Mouse (Mus musculus): ENCODE measurements around the gene Hunk. TPM values are rescaled to one million over a fixed set of nuclear protein-coding genes. Genes with fewer than 3 reads are reported as not detected.

Hunk gene
- polyA plus RNA-seq, 1 experiment from 2014 or later: 11.5 TPM

DNA sequence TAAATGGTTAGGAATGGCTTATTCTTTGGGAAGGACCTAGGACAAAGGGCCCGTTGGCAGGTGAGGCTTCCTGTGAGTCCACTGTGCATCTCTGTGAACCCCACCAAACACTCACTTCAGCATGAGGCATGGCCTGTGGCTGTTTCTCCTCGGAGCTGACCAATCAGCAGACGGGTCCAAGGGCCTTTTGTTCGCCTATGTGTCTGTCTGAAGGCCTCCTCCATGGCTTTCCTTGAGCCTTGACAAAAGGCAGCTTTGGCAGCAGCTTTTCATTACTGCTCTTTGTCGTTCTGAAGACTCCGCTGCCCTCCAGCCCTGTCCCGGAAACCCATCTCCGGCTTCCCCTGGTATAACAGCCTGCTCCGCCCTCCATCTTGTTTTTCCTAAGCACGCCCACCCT is 54.8 kb downstream of the Hunk start:
- ATAC-seq: no peak

DNA sequence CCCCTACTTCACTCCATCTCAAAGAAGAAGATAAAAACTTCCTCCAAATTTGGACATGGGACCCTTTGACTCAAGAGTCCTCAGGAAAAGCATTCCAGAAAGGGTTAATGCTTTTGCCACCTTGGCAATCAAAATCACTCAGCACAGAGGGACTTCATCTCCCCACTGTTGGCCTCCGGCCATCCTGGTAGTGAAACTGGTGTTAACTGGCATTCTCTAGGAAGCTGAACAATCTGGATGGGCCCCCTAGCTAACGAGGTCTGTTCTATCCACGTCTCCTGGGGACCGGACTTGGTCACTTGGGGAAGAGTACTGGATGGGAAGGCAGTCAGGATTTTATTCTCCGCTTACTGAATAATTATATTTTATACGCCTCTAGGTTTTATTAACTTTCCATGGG is 57.2 kb downstream of the Hunk start:
- 33% methylated on average over 6 of the region's 6 CpGs for WGBS
- ATAC-seq: peak; percentile 41; the same call in 1 of the 2 replicates

More for the DNA sequence above, 54.8 kb downstream of the Hunk start:
- no peak overlapping the region for H3K9ac ChIP-seq (replicated peaks; ENCODE audit: low read depth, low read length)
- H3K27me3 ChIP-seq (replicated peaks; ENCODE audit: control insufficient read depth, insufficient read depth, low read length): no peaks in the 10 kb centered on the region
- no peak overlapping the region for H3K4me3 ChIP-seq (replicated peaks; ENCODE audit: low read length)
- H3K36me3 ChIP-seq (ENCODE audit: control insufficient read depth, insufficient read depth): peaks cover 5% of the 10 kb centered on the region; the same call in 1 of the 2 replicates
- no peak overlapping the region for H3K4me2 ChIP-seq (ENCODE audit: low read length)
- H3K27ac ChIP-seq (ENCODE audit: low read length): no peak overlapping the region
- no peaks in the 10 kb centered on the region for H3K9me3 ChIP-seq (ENCODE audit: control insufficient read depth, low read length)
- WGBS: 43% methylated on average over 10 of the region's 10 CpGs
- H3K4me1 ChIP-seq (replicated peaks; ENCODE audit: control insufficient read depth, insufficient read depth, low read length): peaks cover 13% of the 10 kb centered on the region

GRCm38 (mm10) chr16:90453197-90453596 is 67.4 kb downstream of the Hunk start:
- H3K4me1 ChIP-seq (replicated peaks; ENCODE audit: control insufficient read depth, insufficient read depth, low read length): peaks cover 18% of the 10 kb centered on the region; the same call in 1 of the 2 replicates
- H3K27ac ChIP-seq (ENCODE audit: low read length): no peak overlapping the region
- no peak overlapping the region for H3K9ac ChIP-seq (replicated peaks; ENCODE audit: low read depth, low read length)
- H3K4me2 ChIP-seq (ENCODE audit: low read length): no peak overlapping the region
- H3K4me3 ChIP-seq (replicated peaks; ENCODE audit: low read length): no peak overlapping the region
- no peak for ATAC-seq
- WGBS: 76% methylated on average over 11 of the region's 11 CpGs
- no peaks in the 10 kb centered on the region for H3K27me3 ChIP-seq (replicated peaks; ENCODE audit: control insufficient read depth, insufficient read depth, low read length)
- peaks cover 11% of the 10 kb centered on the region; the same call in 1 of the 2 replicates for H3K36me3 ChIP-seq (ENCODE audit: control insufficient read depth, insufficient read depth)
- H3K9me3 ChIP-seq (ENCODE audit: control insufficient read depth, low read length): no peaks in the 10 kb centered on the region

More for the DNA sequence above, 57.2 kb downstream of the Hunk start:
- Histone ChIP-seq H3K4me3 (replicated peaks; ENCODE audit: low read length) (no peak overlapping the region), H3K4me2 (ENCODE audit: low read length) (no peak overlapping the region), H3K36me3 (ENCODE audit: control insufficient read depth, insufficient read depth) (peaks cover 5% of the 10 kb centered on the region; the same call in 1 of the 2 replicates), H3K27me3 (replicated peaks; ENCODE audit: control insufficient read depth, insufficient read depth, low read length) (no peaks in the 10 kb centered on the region), H3K27ac (ENCODE audit: low read length) (no peak overlapping the region), H3K4me1 (replicated peaks; ENCODE audit: control insufficient read depth, insufficient read depth, low read length) (peaks cover 6% of the 10 kb centered on the region), H3K9me3 (ENCODE audit: control insufficient read depth, low read length) (no peaks in the 10 kb centered on the region), H3K9ac (replicated peaks; ENCODE audit: low read depth, low read length) (no peak overlapping the region)

DNA sequence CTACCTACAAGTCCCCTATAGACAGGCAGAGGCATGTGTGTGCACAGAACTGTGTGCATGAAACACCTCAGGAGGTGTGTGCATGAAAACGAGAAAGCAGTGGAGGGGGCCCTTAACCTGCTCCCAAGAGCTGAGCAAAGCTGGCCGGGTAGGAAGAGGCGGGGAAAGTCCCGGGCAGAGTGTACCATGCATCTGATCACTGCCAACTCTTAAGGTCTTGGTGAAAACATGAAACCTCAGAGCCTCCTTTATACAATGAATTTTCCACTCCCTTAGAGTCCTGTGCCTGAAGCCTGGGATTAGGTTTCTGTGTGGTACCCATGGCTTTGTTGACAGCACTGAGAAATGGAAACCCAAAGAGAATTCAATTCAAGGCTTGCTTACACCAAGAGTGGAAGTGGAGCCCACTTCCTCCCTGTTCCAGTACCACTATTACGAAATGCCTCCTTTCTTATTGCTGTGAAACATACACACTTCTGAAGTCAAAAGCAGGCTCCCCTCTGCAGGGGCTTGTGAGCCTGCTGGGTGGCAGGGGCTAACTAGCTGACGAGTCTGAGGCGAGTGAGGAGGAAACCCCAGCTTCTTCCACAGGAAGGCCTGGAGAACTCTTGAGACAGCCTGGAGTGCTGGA is 70.8 kb downstream of the Hunk start:
- WGBS: 80% methylated on average over 7 of the region's 7 CpGs
- Histone ChIP-seq H3K27me3 (replicated peaks; ENCODE audit: control insufficient read depth, insufficient read depth, low read length) (no peaks in the 10 kb centered on the region), H3K9me3 (ENCODE audit: control insufficient read depth, low read length) (no peaks in the 10 kb centered on the region), H3K27ac (ENCODE audit: low read length) (no peak overlapping the region), H3K9ac (replicated peaks; ENCODE audit: low read depth, low read length) (no peak overlapping the region), H3K36me3 (ENCODE audit: control insufficient read depth, insufficient read depth) (peaks cover 11% of the 10 kb centered on the region; the same call in 1 of the 2 replicates), H3K4me1 (replicated peaks; ENCODE audit: control insufficient read depth, insufficient read depth, low read length) (peaks cover 18% of the 10 kb centered on the region), H3K4me3 (replicated peaks; ENCODE audit: low read length) (no peak overlapping the region), H3K4me2 (ENCODE audit: low read length) (no peak overlapping the region)
- ATAC-seq: no peak

- Histone ChIP-seq H3K9me3 (ENCODE audit: control insufficient read depth, low read length) (no peaks in the 10 kb centered on the region), H3K27ac (ENCODE audit: low read length) (no peak overlapping the region), H3K36me3 (ENCODE audit: control insufficient read depth, insufficient read depth) (peaks cover 10% of the 10 kb centered on the region; the same call in 1 of the 2 replicates), H3K4me1 (replicated peaks; ENCODE audit: control insufficient read depth, insufficient read depth, low read length) (peaks cover 11% of the 10 kb centered on the region), H3K4me3 (replicated peaks; ENCODE audit: low read length) (no peak overlapping the region), H3K9ac (replicated peaks; ENCODE audit: low read depth, low read length) (no peak overlapping the region), H3K27me3 (replicated peaks; ENCODE audit: control insufficient read depth, insufficient read depth, low read length) (no peaks in the 10 kb centered on the region), H3K4me2 (ENCODE audit: low read length) (no peak overlapping the region)
- WGBS: 12% methylated on average over 11 of the region's 11 CpGs
- ATAC-seq: peak; percentile 36
Measured at GRCm38 (mm10) chr16:90458899-90459610, 73.2 kb downstream of the Hunk start.

- Histone ChIP-seq H3K27ac (ENCODE audit: low read length) (no peak overlapping the region), H3K27me3 (replicated peaks; ENCODE audit: control insufficient read depth, insufficient read depth, low read length) (no peaks in the 10 kb centered on the region), H3K4me3 (replicated peaks; ENCODE audit: low read length) (no peak overlapping the region), H3K9me3 (ENCODE audit: control insufficient read depth, low read length) (0 out of 2 replicates have a peak, but pooled peaks cover 4% of the 10 kb centered on the region), H3K4me2 (ENCODE audit: low read length) (no peak overlapping the region), H3K9ac (replicated peaks; ENCODE audit: low read depth, low read length) (no peak overlapping the region), H3K36me3 (ENCODE audit: control insufficient read depth, insufficient read depth) (peaks cover 9% of the 10 kb centered on the region), H3K4me1 (replicated peaks; ENCODE audit: control insufficient read depth, insufficient read depth, low read length) (peaks cover 11% of the 10 kb centered on the region)
- no peak for ATAC-seq
- 66% methylated on average over 11 of the region's 11 CpGs for WGBS
Measured at GRCm38 (mm10) chr16:90461304-90461905, 75.6 kb downstream of the Hunk start.

- H3K4me2 ChIP-seq (ENCODE audit: low read length): no peak overlapping the region
- 54% methylated on average over 11 of the region's 11 CpGs for WGBS
- H3K27ac ChIP-seq (ENCODE audit: low read length): no peak overlapping the region
- peaks cover 11% of the 10 kb centered on the region for H3K4me1 ChIP-seq (replicated peaks; ENCODE audit: control insufficient read depth, insufficient read depth, low read length)
- no peak overlapping the region for H3K9ac ChIP-seq (replicated peaks; ENCODE audit: low read depth, low read length)
- H3K4me3 ChIP-seq (replicated peaks; ENCODE audit: low read length): no peak overlapping the region
- no peak for ATAC-seq
- H3K27me3 ChIP-seq (replicated peaks; ENCODE audit: control insufficient read depth, insufficient read depth, low read length): no peaks in the 10 kb centered on the region
- peaks cover 11% of the 10 kb centered on the region for H3K36me3 ChIP-seq (ENCODE audit: control insufficient read depth, insufficient read depth)
- H3K9me3 ChIP-seq (ENCODE audit: control insufficient read depth, low read length): 0 out of 2 replicates have a peak, but pooled peaks cover 5% of the 10 kb centered on the region
Measured at GRCm38 (mm10) chr16:90462728-90463275, 77.0 kb downstream of the Hunk start.

- H3K4me1 ChIP-seq (replicated peaks; ENCODE audit: control insufficient read depth, insufficient read depth, low read length): peaks cover 8% of the 10 kb centered on the region
- H3K36me3 ChIP-seq (ENCODE audit: control insufficient read depth, insufficient read depth): peaks cover 22% of the 10 kb centered on the region
- no peak overlapping the region for H3K4me2 ChIP-seq (ENCODE audit: low read length)
- H3K4me3 ChIP-seq (replicated peaks; ENCODE audit: low read length): no peak overlapping the region
- no peaks in the 10 kb centered on the region for H3K27me3 ChIP-seq (replicated peaks; ENCODE audit: control insufficient read depth, insufficient read depth, low read length)
- no peak for ATAC-seq
- 0 out of 2 replicates have a peak, but pooled peaks cover 5% of the 10 kb centered on the region for H3K9me3 ChIP-seq (ENCODE audit: control insufficient read depth, low read length)
- no peak overlapping the region for H3K9ac ChIP-seq (replicated peaks; ENCODE audit: low read depth, low read length)
- no peak overlapping the region for H3K27ac ChIP-seq (ENCODE audit: low read length)
- 91% methylated on average over 5 of the region's 5 CpGs for WGBS
Measured at GRCm38 (mm10) chr16:90465154-90465553, 79.3 kb downstream of the Hunk start.

DNA sequence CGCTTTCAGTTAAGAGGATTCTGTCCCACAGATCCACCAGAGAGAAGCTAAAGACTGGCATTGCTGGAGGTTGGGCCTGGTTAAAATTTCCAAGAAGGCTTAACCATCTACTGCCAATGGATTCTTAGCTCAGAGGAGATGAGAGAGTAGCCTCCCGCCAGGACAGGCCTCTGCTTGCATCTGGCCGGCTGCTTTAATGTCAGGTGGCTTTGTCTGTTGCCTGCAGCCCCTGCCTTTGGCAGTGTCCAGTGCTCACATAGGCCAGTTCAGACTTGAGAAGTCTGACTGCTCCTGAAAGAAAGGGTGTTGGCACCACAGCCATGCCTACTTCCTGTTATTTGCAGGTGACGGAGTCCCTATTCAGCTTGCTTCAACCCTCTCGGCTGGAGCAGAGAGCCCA is 82.5 kb downstream of the Hunk start:
- Histone ChIP-seq H3K27me3 (replicated peaks; ENCODE audit: control insufficient read depth, insufficient read depth, low read length) (no peaks in the 10 kb centered on the region), H3K4me1 (replicated peaks; ENCODE audit: control insufficient read depth, insufficient read depth, low read length) (peaks cover under 1% of the 10 kb centered on the region), H3K4me2 (ENCODE audit: low read length) (no peak overlapping the region), H3K9ac (replicated peaks; ENCODE audit: low read depth, low read length) (no peak overlapping the region), H3K36me3 (ENCODE audit: control insufficient read depth, insufficient read depth) (peaks cover 26% of the 10 kb centered on the region), H3K27ac (ENCODE audit: low read length) (no peak overlapping the region), H3K9me3 (ENCODE audit: control insufficient read depth, low read length) (0 out of 2 replicates have a peak, but pooled peaks cover 5% of the 10 kb centered on the region), H3K4me3 (replicated peaks; ENCODE audit: low read length) (no peak overlapping the region)
- ATAC-seq: no peak
- WGBS: 83% methylated on average over 5 of the region's 5 CpGs

Data from forebrain, embryonic 16.5 days (tissue).